Mouse (Mus musculus) hindbrain, embryonic 11.5 days (tissue): ENCODE results near the gene Immp2l. TPM values are rescaled to one million over a fixed set of nuclear protein-coding genes. Genes with fewer than 3 reads are reported as not detected.
"Not testable (repeated sequence)": the region's sequence is repeated elsewhere in the genome, so short reads cannot be mapped to it uniquely, and the experiment has no call there.

Experiments
- ATAC-seq: fragments of 200-750 bp; cut with Nextera tagmentation; 2 replicates; pipeline ENCODE4 v1.8.0; 2017; ENCODE audit warnings: mild to moderate bottlenecking, moderate TSS enrichment, moderate library complexity; ENCODE audit not compliant: low FRiP score
- DNase-seq: peaks from one replicate; pipeline ENCODE4 v3.0.0-alpha.2; 2015; ENCODE audit warnings: low spot score
- H3K27ac ChIP-seq: fragments of 300-500 bp; sonication (generic); 2 replicates; pipeline ENCODE4 v1.5.1; 2014; ENCODE audit warnings: mild to moderate bottlenecking, low read depth, low read length
- H3K27me3 ChIP-seq: fragments of 300-500 bp; sonication (generic); 2 replicates; pipeline ENCODE4 v1.6.1; 2014; ENCODE audit warnings: mild to moderate bottlenecking, low read length, moderate library complexity, mixed read lengths; ENCODE audit not compliant: control insufficient read depth, insufficient read depth
- H3K36me3 ChIP-seq: fragments of 300-500 bp; sonication (generic); 2 replicates; pipeline ENCODE4 v1.6.1; 2014; ENCODE audit warnings: mild to moderate bottlenecking, low read length, moderate library complexity, mixed read lengths; ENCODE audit not compliant: control insufficient read depth, insufficient read depth
- H3K4me1 ChIP-seq: fragments of 300-500 bp; sonication (generic); replicated peaks from 2 replicates; pipeline ENCODE4 v1.6.1; 2014; ENCODE audit warnings: low read length, mixed read lengths; ENCODE audit not compliant: control insufficient read depth, insufficient read depth
- H3K4me2 ChIP-seq: fragments of 300-500 bp; sonication (generic); replicated peaks from 2 replicates; pipeline ENCODE4 v1.6.1; 2014; ENCODE audit warnings: mild to moderate bottlenecking, low read depth, low read length
- H3K4me3 ChIP-seq: fragments of 300-500 bp; sonication (generic); 2 replicates; pipeline ENCODE4 v1.5.1; 2014; ENCODE audit warnings: low read depth, low read length
- H3K9ac ChIP-seq: fragments of 300-500 bp; sonication (generic); 2 replicates; pipeline ENCODE4 v1.6.1; 2014; ENCODE audit warnings: low read depth, low read length
- H3K9me3 ChIP-seq: fragments of 300-500 bp; sonication (generic); 2 replicates; pipeline ENCODE4 v1.6.1; 2016; ENCODE audit warnings: low read length; ENCODE audit not compliant: control insufficient read depth
- WGBS: fragments of 180-500 bp; shearing (Covaris S2); extraction: QIAGEN DNeasy Blood & Tissue Kit; methylation state at CpG from one replicate; pipeline ENCODE4 v1.1.7; 2014; 5-methylcytosine and 5-hydroxymethylcytosine counted together
- polyA plus RNA-seq: library from polyadenylated mRNA; unstranded; fragments of >200 nt; fragmentation: Nextera tagmentation; extraction: Ambion mirVana; gene quantifications from 2 replicates; pipeline ENCODE4 v1.2.1, GENCODE M21; 2014

Immp2l gene
- polyA plus RNA-seq, 1 experiment from 2014 or later, result 9.3 TPM

DNA sequence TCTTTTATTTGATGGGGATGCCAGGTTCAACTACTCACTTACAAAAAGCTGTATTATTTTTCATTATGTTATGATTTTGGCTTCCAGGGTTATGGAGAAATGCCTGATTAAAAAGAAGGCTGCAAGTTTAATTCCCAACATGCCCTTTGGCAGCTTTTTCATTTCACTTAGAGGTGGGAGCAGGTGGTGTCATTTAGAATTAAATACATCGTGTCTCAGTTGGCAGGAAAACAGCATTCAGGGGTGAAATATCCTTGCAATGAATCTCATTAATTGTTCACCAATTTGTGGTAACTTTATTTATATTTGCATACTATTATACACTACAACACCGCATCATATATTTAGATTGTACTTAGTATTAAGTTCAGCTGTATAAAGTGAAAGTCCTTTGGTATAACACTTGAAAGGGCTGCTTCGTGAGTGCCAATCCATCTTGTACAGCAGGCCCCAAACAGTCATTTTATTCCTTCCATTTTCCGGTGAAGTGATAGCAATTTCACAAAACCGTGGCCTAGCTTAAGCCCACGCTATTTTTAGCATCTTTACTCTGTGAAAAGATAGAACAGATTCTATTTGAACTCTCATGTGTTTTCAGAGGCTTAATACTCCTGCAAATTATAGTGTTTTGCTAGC, 818.9 kb downstream of the Immp2l start:
- no peak overlapping the region for H3K4me2 ChIP-seq
- 71% methylated on average over 6 of the region's 6 CpGs for WGBS

DNA sequence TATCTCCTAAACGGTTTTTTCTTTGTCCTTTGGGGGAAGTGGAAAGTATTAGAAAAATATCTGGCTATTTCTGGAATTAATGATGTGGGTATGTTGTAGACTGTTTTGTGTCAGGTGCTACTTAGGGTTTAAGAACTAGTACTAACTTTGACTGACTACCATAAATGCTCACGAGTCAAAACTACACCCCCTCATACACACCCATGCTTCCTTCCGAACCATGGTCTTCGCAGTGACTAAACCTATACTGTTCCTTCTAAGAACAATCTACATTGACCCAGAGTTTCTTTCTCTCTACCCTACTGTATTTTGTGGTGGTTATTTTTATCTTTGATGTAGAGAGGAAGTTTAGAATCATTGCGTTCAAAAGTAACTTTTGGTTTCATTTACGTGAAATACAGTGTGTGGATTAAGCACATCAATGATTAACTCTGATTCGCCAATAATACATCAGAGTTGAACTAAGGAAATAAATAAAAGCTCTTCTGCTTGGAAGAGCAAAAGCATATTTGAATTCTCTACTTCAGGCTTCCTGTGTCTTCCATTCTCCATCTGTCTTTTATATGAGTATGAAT, 828.1 kb downstream of the Immp2l start:
- Histone ChIP-seq H3K27ac (no peak overlapping the region), H3K36me3 (no peaks in the 10 kb centered on the region), H3K4me3 (no peak overlapping the region), H3K4me2 (no peak overlapping the region), H3K4me1 (no peaks in the 10 kb centered on the region), H3K27me3 (no peaks in the 10 kb centered on the region), H3K9me3 (no peaks in the 10 kb centered on the region), H3K9ac (no peak overlapping the region)
- DNase-seq (no peak), ATAC-seq (no peak)
- WGBS, result 90% methylated on average over 7 of the region's 7 CpGs

More for the DNA sequence above, 818.9 kb downstream of the Immp2l start:
- Histone ChIP-seq H3K9ac (no peak overlapping the region), H3K27ac (no peak overlapping the region), H3K4me3 (no peak overlapping the region), H3K4me1 (no peaks in the 10 kb centered on the region), H3K9me3 (no peaks in the 10 kb centered on the region), H3K36me3 (no peaks in the 10 kb centered on the region), H3K27me3 (no peaks in the 10 kb centered on the region)
- ATAC-seq, result peak; percentile 61
- no peak for DNase-seq

DNA sequence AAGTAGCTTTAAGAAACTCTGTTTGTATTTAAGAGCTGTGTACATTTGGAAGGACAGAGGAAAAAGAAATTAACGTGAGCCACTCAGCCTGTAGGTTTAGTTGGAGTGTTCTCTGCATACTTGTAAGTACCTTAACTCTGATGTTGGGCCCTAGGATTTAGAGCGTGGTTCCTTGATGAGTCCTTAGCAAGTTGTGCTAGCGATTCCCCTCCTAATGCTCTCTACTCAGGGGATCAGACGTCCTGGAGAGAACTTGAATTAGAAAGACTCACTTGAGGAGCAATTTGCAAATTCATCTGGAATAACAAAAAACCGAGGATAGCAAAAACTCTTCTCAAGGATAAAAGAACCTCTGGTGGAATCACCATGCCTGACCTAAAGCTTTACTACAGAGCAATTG, 835.8 kb downstream of the Immp2l start:
- not testable (repeated sequence) for ATAC-seq, H3K27me3 ChIP-seq, H3K9me3 ChIP-seq, DNase-seq, H3K4me3 ChIP-seq, H3K27ac ChIP-seq, H3K9ac ChIP-seq, H3K4me2 ChIP-seq, H3K4me1 ChIP-seq, H3K36me3 ChIP-seq
- WGBS, result 38% methylated on average over 5 of the region's 5 CpGs

DNA sequence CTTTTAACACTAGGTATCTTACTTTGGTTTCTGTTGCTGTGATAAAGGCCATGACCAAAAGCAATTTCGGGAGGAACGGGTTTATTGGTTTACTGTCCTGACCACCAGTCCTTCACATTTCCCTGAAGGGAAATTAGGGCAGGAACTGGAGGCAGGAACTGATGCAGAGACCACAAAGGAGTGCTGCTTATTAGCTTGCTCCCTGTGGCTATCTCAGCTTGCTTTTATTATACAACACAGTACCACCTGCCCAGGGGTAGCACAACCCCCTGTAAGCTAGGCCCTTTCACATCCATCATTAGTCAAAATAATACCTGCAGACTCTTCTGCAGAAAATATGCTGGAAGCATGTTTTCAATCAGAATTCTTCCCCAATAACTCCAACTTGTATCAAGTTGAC, 844.4 kb downstream of the Immp2l start:
- no peak overlapping the region for H3K4me3 ChIP-seq
- H3K27ac ChIP-seq, result no peak overlapping the region
- no peak overlapping the region for H3K9ac ChIP-seq
- no peaks in the 10 kb centered on the region for H3K9me3 ChIP-seq
- no peak overlapping the region for H3K4me2 ChIP-seq
- no peaks in the 10 kb centered on the region for H3K36me3 ChIP-seq
- peak; percentile 59; the same call in 1 of the 2 replicates for ATAC-seq
- WGBS, result 92% methylated on average over 2 of the region's 2 CpGs
- no peaks in the 10 kb centered on the region for H3K27me3 ChIP-seq
- peak; percentile 3 for DNase-seq
- no peaks in the 10 kb centered on the region for H3K4me1 ChIP-seq

DNA sequence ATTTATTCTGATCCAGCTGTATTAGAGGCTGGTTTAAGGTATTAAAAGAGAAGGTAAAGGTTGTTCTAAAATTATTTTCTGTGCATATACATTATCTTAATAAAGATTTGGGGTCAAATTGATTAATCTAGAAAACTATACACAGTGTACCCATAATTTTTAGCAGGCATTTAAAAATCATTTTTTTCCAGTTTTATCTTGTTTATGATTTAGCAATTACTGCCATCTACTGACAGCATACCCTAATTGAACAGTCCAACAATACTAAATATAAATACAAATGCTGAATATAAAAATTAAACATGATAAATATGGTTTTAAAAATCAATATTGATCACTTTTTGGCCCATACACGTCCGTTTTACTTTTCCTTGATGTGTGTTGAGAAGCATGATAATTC, 850.1 kb downstream of the Immp2l start:
- Histone ChIP-seq H3K4me3 (no peak overlapping the region), H3K27me3 (no peaks in the 10 kb centered on the region), H3K4me2 (no peak overlapping the region), H3K9ac (no peak overlapping the region), H3K9me3 (no peaks in the 10 kb centered on the region), H3K27ac (no peak overlapping the region), H3K36me3 (no peaks in the 10 kb centered on the region), H3K4me1 (no peaks in the 10 kb centered on the region)
- DNase-seq (no peak), ATAC-seq (no peak)
- WGBS, result 83% methylated on average over 2 of the region's 2 CpGs

DNA sequence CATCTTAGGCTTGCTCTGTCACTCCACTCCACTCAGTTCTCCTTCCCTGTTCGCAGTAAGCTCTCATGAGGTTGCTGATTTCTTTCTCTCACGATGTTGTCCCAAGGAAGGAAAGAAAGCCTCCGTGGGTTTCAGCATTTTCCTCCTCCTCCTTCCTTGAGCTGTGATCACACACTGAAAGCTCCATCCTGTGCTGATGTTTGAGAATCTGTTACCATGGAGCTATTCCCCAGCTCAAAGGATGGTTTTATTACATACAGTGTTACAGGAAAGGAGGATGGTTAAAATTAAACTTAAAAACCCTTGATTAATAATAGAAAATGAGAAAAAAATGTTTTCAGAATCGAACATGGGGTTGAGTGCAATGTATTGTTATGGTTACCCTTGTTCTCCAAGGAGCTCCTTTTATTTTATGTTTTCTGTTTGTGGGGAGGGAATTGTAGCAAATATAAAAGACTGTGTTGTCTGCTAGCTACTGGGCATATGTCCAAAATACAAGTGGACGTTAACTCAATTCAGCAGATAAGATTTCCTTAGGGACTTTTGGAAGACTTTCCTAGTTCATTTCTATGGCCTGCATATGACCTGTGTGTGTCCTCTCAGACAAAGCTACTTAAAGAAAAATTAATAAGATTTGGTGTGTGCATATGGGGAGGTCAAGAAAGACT, 853.5 kb downstream of the Immp2l start:
- 76% methylated on average over 5 of the region's 5 CpGs for WGBS
- H3K36me3 ChIP-seq, result no peaks in the 10 kb centered on the region

DNA sequence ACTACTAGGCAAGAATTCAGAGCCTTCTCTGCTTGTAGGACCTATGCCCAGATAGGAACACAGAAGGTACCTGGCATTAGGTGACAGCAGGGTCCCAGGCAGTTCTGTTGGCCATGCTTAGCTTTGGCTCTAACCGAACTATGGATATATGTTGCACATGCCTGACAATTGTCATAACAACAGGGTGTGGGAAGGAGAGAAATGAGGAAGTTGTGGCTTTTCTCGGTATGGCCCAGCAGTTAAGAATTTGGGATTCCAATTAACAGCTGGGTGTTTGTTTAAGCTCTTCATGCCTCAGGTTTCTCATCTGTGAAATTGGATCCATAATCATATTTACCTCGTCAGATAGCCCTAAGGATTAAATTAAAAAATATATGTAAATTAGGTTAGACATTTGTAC, 854.6 kb downstream of the Immp2l start:
- H3K4me2 ChIP-seq, result no peak overlapping the region
- DNase-seq (no peak), ATAC-seq (no peak)
- no peaks in the 10 kb centered on the region for H3K36me3 ChIP-seq
- no peaks in the 10 kb centered on the region for H3K4me1 ChIP-seq
- no peak overlapping the region for H3K27ac ChIP-seq
- H3K27me3 ChIP-seq, result no peaks in the 10 kb centered on the region
- no peaks in the 10 kb centered on the region for H3K9me3 ChIP-seq
- H3K9ac ChIP-seq, result no peak overlapping the region
- WGBS, result 77% methylated on average over 3 of the region's 3 CpGs
- no peak overlapping the region for H3K4me3 ChIP-seq

More for the DNA sequence above, 853.5 kb downstream of the Immp2l start:
- Histone ChIP-seq H3K4me1 (no peaks in the 10 kb centered on the region), H3K9me3 (no peaks in the 10 kb centered on the region), H3K4me3 (no peak overlapping the region), H3K4me2 (no peak overlapping the region), H3K27me3 (no peaks in the 10 kb centered on the region), H3K27ac (no peak overlapping the region), H3K9ac (no peak overlapping the region)
- ATAC-seq (no peak), DNase-seq (no peak)

DNA sequence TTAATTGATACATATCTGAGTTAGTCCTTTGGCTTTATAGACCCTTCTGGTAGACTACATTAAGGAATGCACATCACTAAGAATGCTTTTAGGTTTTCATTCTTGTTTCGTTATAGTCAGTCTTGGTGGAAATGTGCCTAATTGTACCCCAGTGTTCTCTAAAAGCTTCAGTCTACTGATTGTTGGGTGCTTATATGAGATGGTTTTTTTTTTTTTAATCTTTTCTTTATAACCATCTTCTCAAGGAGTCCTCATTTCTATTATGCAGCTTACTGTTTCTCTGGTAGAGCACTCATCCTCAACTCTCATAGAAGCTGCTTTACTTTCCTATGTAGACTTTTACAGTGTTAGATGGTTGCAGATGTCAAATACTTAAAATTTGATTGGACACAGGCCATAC, 855.1 kb downstream of the Immp2l start:
- no peak for ATAC-seq
- Histone ChIP-seq H3K4me2 (no peak overlapping the region), H3K4me3 (no peak overlapping the region), H3K9me3 (no peaks in the 10 kb centered on the region), H3K9ac (no peak overlapping the region), H3K4me1 (no peaks in the 10 kb centered on the region), H3K27me3 (no peaks in the 10 kb centered on the region), H3K27ac (no peak overlapping the region), H3K36me3 (no peaks in the 10 kb centered on the region)
- 85% methylated on average over 1 of the region's 1 CpGs for WGBS
- DNase-seq, result no peak

DNA sequence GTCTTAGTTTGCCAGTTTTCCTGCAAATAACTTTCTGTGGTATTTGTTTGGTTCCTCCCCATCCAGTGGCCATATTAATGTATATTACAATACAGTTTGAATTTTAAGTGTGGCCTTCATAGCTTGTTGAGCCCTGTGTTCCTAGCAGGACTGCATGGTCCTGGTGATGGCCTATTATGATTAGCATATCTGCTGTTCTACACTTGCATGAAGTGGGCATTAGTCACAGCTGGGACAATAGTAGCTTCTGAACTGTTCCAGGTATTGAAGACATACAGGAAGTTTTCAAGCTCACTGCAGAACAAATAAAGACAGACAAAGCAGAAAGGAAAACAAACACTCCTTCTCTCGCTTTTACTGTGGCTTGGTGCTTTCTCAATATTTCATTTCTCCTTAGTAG, 855.5 kb downstream of the Immp2l start:
- H3K4me1 ChIP-seq, result no peaks in the 10 kb centered on the region
- H3K4me3 ChIP-seq, result no peak overlapping the region
- ATAC-seq (no peak), DNase-seq (no peak)
- no peak overlapping the region for H3K27ac ChIP-seq
- H3K9me3 ChIP-seq, result no peaks in the 10 kb centered on the region
- no peaks in the 10 kb centered on the region for H3K27me3 ChIP-seq
- WGBS, result 85% methylated on average over 1 of the region's 1 CpGs
- H3K36me3 ChIP-seq, result no peaks in the 10 kb centered on the region
- H3K9ac ChIP-seq, result no peak overlapping the region
- H3K4me2 ChIP-seq, result no peak overlapping the region
